Mouse (Mus musculus): Measurements from ENCODE around the gene Atxn1.

Atxn1 gene

GRCm38 (mm10) chr13:45535731-45536453, 428.9 kb downstream of the Atxn1 start:
- DNase-seq (ENCODE audit: low read depth), result no peak

GRCm38 (mm10) chr13:45530754-45531153, 434.1 kb downstream of the Atxn1 start:
- DNase-seq (ENCODE audit: low read depth), result peak; percentile 48

GRCm38 (mm10) chr13:45528787-45529186, 436.0 kb downstream of the Atxn1 start:
- DNase-seq (ENCODE audit: low read depth), result no peak

- DNase-seq (ENCODE audit: low read depth), result peak; percentile 86
Observed at GRCm38 (mm10) chr13:45527232-45527964, 437.4 kb downstream of the Atxn1 start.

GRCm38 (mm10) chr13:45526230-45526629, 438.6 kb downstream of the Atxn1 start:
- DNase-seq (ENCODE audit: low read depth), result no peak

- DNase-seq (ENCODE audit: low read depth), result no peak
Observed at GRCm38 (mm10) chr13:45524791-45525435, 439.9 kb downstream of the Atxn1 start.

GRCm38 (mm10) chr13:45524305-45524704, 440.5 kb downstream of the Atxn1 start:
- no peak for DNase-seq (ENCODE audit: low read depth)

- DNase-seq (ENCODE audit: low read depth), result no peak
Observed at GRCm38 (mm10) chr13:45516501-45517393, 448.1 kb downstream of the Atxn1 start.

- DNase-seq (ENCODE audit: low read depth), result no peak
Observed at GRCm38 (mm10) chr13:45514832-45515422, 449.9 kb downstream of the Atxn1 start.

- DNase-seq (ENCODE audit: low read depth), result peak; percentile 12
Observed at GRCm38 (mm10) chr13:45514115-45514514, 450.7 kb downstream of the Atxn1 start.

GRCm38 (mm10) chr13:45513009-45513984, 451.5 kb downstream of the Atxn1 start:
- peak; percentile 87 for DNase-seq (ENCODE audit: low read depth)

- peak; percentile 86 for DNase-seq (ENCODE audit: low read depth)
Observed at GRCm38 (mm10) chr13:45512531-45512930, 452.3 kb downstream of the Atxn1 start.

GRCm38 (mm10) chr13:45511706-45512435, 452.9 kb downstream of the Atxn1 start:
- DNase-seq (ENCODE audit: low read depth), result peak; percentile 34

GRCm38 (mm10) chr13:45509366-45509765, 455.4 kb downstream of the Atxn1 start:
- no peak for DNase-seq (ENCODE audit: low read depth)

GRCm38 (mm10) chr13:45508495-45508894, 456.3 kb downstream of the Atxn1 start:
- peak; percentile 57 for DNase-seq (ENCODE audit: low read depth)

- DNase-seq (ENCODE audit: low read depth), result peak; percentile 59
Observed at GRCm38 (mm10) chr13:45507274-45508229, 457.3 kb downstream of the Atxn1 start, which contains the start of gene Gmpr. Gene Gmpr (plus strand): TSS chr13:45507444.

- peak; percentile 56 for DNase-seq (ENCODE audit: low read depth)
Observed at GRCm38 (mm10) chr13:45505546-45505945, 459.3 kb downstream of the Atxn1 start.

- no peak for DNase-seq (ENCODE audit: low read depth)
Observed at GRCm38 (mm10) chr13:45502791-45503190, 462.0 kb downstream of the Atxn1 start.

All from 416B (cell line).